Mouse (Mus musculus) embryonic fibroblast, embryonic 13.5 days (primary cell): ENCODE measurements at regions not wholly inside any gene's neighbourhood (a gene's known extent, or its start where the extent isn't known, plus 50 kb on each side); places are given as distances from the start of the nearest gene placed in this dataset.

Experiments used
- H3K27ac ChIP-seq: 2 replicates; pipeline ENCODE4 v1.5.1; 2012; ENCODE audit warnings: low read length, control low read depth, inconsistent platforms; ENCODE audit not compliant: insufficient read depth
- H3K4me1 ChIP-seq: 2 replicates; pipeline ENCODE4 v1.6.1; 2011; ENCODE audit warnings: low read length; ENCODE audit not compliant: control insufficient read depth, insufficient read depth
- H3K4me3 ChIP-seq: 2 replicates; pipeline ENCODE4 v1.5.1; 2011; ENCODE audit warnings: mild to moderate bottlenecking, control low read depth, low read length; ENCODE audit not compliant: insufficient read depth
- CTCF ChIP-seq: IDR thresholded peaks from 2 replicates; pipeline ENCODE4 v1.5.1; 2011; ENCODE audit warnings: mild to moderate bottlenecking, control low read depth, low read length, moderate library complexity, borderline replicate concordance; ENCODE audit not compliant: insufficient read depth
- POLR2A ChIP-seq: IDR thresholded peaks from 2 replicates; pipeline ENCODE4 v1.6.1; 2011; ENCODE audit warnings: low read depth, mild to moderate bottlenecking, control low read depth, low read length, moderate library complexity

DNA sequence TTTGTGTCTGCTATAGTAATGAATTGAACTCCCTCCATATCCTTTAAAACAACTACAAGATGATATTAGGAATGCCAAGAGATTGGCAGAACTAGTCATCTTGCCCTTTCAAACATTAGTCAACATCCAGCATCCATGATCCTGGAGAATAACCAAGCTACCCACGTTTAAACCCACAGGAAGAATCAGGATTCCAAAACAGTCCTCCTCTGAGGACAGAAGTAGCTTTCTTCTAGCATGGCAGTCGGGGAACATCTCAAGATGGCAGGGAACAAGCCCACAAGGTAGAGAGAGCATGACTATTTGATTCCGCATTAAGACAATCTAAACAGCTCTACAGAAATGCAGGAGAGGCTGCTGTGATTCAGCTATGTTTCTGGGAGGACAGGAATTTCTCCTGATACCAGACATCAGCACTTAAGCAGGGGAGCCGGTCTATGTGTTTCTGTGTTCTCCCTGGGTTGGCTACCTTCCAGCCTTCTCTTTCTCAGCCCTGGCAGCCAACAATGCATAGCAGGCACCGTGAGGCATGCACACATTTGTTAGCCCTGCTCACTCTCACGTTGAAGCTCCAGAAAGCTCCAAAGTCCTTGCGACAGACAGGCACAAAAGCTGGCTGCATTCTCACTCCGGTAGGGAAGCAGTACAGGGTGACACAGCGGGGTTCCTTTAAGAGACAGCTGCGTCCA lies 138.8 kb downstream of the Dhx15 start:
- no peak for TF ChIP-seq CTCF
- no peak for TF ChIP-seq POLR2A
- Histone ChIP-seq H3K27ac (no peak overlapping the region), H3K4me1 (no peaks in the 10 kb centered on the region), H3K4me3 (no peak overlapping the region)

DNA sequence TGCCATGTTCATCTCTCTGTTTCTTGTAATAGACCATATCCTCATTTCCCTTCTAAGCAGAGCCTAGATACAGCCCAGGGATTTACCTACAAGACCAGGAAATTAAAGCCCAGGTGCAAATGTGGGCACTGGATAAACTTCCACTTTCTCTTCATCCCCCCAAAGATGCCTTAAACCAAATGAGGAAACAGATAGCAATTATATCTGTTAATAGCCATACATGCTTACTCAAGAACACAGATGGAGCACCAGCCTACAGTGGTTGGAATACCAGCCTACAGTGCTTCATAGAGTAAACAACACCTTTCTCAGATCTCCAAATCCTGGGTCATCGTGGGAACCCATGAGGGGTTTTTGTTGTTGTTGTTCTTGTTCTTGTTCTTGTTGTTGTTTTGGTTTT lies 141.5 kb downstream of the Dhx15 start:
- Histone ChIP-seq H3K4me1 (no peaks in the 10 kb centered on the region), H3K4me3 (no peak overlapping the region), H3K27ac (no peak overlapping the region)
- TF ChIP-seq POLR2A (no peak), CTCF (no peak)

DNA sequence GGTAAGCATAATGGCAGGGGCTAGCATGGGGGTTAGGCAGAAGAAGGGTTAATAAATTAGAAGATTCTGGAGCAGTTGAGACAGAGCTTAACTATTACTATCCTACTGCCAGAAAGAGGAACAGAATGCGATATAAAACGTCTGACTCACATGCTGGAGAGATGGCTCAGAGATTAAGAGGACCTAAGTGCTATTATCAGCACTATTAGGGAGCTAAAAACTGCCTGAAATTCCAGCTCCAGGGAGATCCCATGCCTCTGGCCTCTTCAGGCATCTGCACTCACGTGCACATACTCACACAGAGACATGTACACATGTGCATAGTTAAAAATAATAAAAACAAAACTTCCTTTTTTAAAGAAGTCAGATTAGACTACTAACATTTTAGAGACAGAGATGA lies 143.6 kb downstream of the Dhx15 start:
- Histone ChIP-seq H3K27ac (no peak overlapping the region), H3K4me1 (no peaks in the 10 kb centered on the region), H3K4me3 (no peak overlapping the region)
- TF ChIP-seq POLR2A, result no peak
- no peak for TF ChIP-seq CTCF

DNA sequence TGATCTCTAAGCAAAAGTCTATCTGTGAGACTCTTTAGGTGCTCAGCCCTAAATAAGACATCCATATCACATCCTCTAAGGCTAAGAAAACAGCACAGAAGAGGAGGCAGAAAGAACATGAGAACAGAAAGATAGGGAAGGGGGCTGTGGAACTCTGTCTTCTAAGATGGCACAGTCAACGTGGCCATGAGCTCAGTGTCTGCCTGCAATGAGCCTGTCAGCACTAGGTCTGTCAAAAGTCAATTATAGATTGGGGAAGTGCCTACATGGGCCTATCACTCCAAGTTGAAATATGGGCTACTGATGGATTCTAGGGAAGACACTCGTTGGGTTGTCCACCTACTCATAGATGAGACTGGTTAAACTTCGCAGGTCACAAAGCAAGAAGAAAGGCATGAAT lies 146.2 kb downstream of the Dhx15 start:
- Histone ChIP-seq H3K27ac (no peak overlapping the region), H3K4me3 (no peak overlapping the region), H3K4me1 (no peaks in the 10 kb centered on the region)
- no peak for TF ChIP-seq POLR2A
- no peak for TF ChIP-seq CTCF

- Histone ChIP-seq H3K4me3 (no peak overlapping the region), H3K27ac (no peak overlapping the region), H3K4me1 (no peaks in the 10 kb centered on the region)
- no peak for TF ChIP-seq CTCF
- TF ChIP-seq POLR2A, result no peak
Measured at GRCm38 (mm10) chr5:52041447-52041846, 148.9 kb downstream of the Dhx15 start.

DNA sequence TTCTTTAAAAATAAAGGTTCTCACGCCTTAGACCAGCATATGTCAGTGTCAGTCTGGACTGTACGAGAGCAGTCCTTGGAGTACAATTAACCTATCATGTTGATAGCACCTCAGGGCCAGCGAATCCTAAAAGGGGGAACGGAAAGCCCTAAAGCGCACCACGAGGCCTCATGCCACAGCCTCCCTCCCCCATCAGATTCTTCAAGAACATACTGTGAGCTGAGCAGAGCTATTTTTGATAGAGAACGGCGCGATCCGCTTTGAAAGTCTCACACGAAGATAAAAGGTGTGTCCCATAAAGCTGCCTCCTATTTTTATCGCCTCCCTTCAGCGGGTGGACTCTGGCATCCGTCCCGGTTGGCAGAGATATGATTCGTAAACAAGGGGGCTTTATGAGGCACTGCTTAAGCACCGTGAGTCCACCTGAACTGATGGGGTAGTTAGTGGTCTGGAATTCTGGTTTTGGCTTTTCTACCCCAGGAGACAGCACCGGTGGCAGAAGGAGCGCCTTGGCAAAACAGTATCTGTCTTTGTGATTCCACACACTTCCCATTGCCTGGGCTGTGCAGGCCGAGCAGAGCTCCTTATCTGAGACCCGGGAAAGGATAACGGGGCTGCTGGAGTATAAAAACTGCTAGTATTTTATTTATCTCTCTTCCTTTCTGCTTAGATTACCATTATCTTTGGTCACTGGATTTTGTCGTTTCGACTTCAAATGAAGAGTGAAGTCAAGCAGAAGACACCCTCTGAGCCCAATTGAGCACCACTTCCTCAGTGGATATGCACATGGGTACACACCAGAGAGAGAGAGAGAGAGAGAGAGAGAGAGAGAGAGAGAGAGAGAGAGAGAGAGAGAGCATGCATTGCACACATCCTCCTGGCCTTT lies 149.6 kb downstream of the Dhx15 start:
- TF ChIP-seq POLR2A (no peak), CTCF (no peak)
- no peak overlapping the region for H3K4me3 ChIP-seq
- no peak overlapping the region for H3K27ac ChIP-seq
- H3K4me1 ChIP-seq, result no peaks in the 10 kb centered on the region

DNA sequence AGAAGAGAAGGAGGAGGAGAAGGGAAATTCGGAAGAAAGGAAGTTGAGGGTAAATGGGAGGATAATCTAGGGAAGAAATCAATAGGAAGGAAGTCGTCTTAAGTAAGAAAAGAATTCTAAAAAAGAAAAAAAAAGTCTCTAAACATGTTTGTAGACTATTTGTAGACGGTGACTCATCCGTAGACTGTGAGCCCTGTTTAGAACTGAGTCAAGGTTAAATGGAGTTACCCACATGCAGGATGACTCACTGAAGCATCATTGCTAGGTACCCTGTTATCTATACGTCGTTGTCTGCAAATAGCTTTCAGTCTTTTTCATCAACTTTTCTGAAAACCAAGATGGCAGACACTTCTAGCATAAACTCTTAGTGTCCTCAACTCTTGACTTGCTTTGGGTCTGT lies 155.0 kb downstream of the Dhx15 start:
- H3K4me3 ChIP-seq, result no peak overlapping the region
- no peak overlapping the region for H3K27ac ChIP-seq
- TF ChIP-seq POLR2A, result no peak
- no peak for TF ChIP-seq CTCF
- no peaks in the 10 kb centered on the region for H3K4me1 ChIP-seq

DNA sequence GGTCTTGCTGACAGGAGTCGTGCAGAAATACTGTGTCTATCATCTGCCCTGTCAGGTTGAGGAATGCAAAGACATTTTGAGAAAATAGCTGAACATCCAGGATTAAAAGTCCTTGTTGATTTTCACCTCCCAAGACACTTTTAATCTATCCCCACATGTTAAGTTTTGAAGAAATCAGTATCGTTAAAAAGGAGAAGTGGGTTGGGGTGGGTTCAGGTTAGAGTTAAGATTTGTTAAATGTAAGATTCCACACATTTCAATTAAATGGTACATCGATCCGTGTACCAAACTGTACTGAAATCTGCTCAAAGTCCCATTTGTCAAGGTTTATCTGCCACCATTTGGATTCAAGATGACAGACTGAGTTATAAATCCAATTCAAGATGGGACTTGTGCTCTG lies 162.8 kb downstream of the Dhx15 start:
- Histone ChIP-seq H3K4me1 (no peaks in the 10 kb centered on the region), H3K27ac (no peak overlapping the region), H3K4me3 (no peak overlapping the region)
- TF ChIP-seq CTCF (no peak), POLR2A (no peak)

- Histone ChIP-seq H3K4me3 (no peak overlapping the region), H3K4me1 (no peaks in the 10 kb centered on the region), H3K27ac (no peak overlapping the region)
- TF ChIP-seq POLR2A (no peak), CTCF (no peak)
Measured at GRCm38 (mm10) chr5:52026148-52026547, 164.2 kb downstream of the Dhx15 start.

- Histone ChIP-seq H3K4me3 (no peak overlapping the region), H3K27ac (no peak overlapping the region), H3K4me1 (no peaks in the 10 kb centered on the region)
- TF ChIP-seq CTCF (no peak), POLR2A (no peak)
Measured at GRCm38 (mm10) chr5:52023212-52023611, 167.1 kb downstream of the Dhx15 start.

DNA sequence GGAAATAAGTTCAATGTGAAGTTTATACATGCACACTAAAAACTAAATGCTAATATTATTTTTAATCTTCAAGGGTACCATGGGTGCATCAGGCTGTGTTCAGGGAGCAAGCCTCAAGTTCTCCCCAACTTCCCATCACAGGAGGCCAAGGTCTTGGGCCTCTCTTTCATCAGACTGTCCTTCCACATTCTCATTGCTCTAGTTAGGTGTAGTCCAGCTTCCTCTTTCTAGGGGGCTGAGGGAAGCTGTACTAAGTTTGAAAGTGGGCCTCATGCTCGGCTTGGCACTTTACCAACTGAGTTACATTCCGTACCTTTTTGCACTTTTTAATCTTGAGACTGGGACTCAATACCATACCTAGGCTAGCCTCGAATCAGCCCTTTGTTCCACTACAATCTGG lies 173.3 kb downstream of the Dhx15 start:
- Histone ChIP-seq H3K4me3 (no peak overlapping the region), H3K4me1 (no peaks in the 10 kb centered on the region), H3K27ac (no peak overlapping the region)
- no peak for TF ChIP-seq POLR2A
- no peak for TF ChIP-seq CTCF
